Mouse (Mus musculus) CD4-positive, CD25-positive, alpha-beta regulatory T cell, adult 4 months (primary cell): ENCODE results near the gene Swsap1. TPM values are rescaled to one million over a fixed set of nuclear protein-coding genes. Genes with fewer than 3 reads are reported as not detected.
A peak's percentile ranks its signal among the peaks of the same experiment; 100 is the strongest.

ENCODE experiments used
- ATAC-seq: one replicate; pipeline ENCODE4 v1.8.0; 2017
- polyA plus RNA-seq, 2 experiments: library from polyadenylated mRNA; unstranded; fragments of 100-300 nt; shearing (Covaris generic); gene quantifications; one replicate each; pipeline ENCODE4 v1.2.1; 2017

The Swsap1 gene
- polyA plus RNA-seq, result 10 to 100 TPM in 1 of 2 experiments, 1 to 10 TPM in 1; 3.2 to 13.5 TPM

GRCm38 (mm10) chr9:21955570-21956281 lies at the start of gene Swsap1:
Gene Swsap1, plus strand, starts transcription at chr9:21955755.
- ATAC-seq, result peak; percentile 91

GRCm38 (mm10) chr9:21908216-21908615 lies 47.3 kb upstream of the Swsap1 start:
- ATAC-seq, result no peak

GRCm38 (mm10) chr9:21909474-21910223 lies 45.9 kb upstream of the Swsap1 start:
- ATAC-seq, result no peak

GRCm38 (mm10) chr9:21916851-21917492 lies 38.6 kb upstream of the Swsap1 start:
- no peak for ATAC-seq

- ATAC-seq, result no peak
Measured at GRCm38 (mm10) chr9:21917493-21918034, 38.0 kb upstream of the Swsap1 start.

DNA sequence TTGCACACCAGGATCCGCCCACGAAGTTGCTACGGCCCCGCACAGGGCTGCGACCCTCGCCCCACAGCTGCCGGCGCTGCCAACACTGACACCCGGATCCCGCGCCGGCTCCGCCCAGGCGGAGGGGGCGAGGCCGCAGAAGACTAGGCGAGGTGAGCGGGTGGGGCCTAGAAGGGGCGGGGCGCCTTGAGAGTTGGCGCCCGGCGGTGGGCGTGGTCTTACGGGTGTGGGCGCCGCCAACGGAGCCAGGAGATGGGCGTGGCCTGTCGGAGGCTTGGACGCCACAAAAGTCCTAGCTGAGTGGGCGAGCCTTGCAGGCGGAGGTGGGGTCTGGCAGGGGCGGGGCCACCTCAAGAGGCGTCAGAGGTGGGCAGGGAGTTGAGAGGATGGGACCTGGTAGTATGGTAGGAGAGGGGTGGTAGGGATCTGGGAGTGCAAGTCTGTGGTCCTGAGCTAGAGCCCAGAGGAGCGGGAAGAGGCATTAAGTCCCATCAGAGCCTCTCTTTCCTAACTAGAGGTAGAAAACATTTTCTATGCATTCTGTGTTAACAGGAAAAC lies 37.4 kb upstream of the Swsap1 start, which contains the start of gene Rab3d:
Gene Rab3d (minus strand): TSS at position 158 of the 558 bp plus-strand sequence.
- ATAC-seq, result peak; percentile 94

GRCm38 (mm10) chr9:21918692-21919384 lies 36.7 kb upstream of the Swsap1 start:
- no peak for ATAC-seq

DNA sequence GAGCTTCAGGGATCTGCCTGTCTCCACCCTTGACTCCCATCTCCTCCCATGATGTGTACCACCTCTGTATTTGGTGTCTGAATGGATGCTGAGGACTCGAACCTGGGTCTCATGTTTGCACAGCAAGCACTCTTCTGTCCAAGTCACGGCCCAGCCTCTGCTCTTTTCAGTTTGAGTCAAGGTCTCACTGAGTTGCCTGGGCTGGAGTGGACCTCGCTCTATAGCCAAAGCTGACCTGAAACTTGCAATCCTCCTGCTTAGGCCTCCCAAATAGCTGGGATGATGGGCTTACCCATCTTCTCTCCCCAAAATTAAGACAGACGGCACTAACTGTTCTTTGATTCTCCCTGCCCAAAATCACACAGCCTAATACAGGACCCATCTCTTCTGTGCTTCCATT lies 32.5 kb upstream of the Swsap1 start:
- ATAC-seq, result no peak

DNA sequence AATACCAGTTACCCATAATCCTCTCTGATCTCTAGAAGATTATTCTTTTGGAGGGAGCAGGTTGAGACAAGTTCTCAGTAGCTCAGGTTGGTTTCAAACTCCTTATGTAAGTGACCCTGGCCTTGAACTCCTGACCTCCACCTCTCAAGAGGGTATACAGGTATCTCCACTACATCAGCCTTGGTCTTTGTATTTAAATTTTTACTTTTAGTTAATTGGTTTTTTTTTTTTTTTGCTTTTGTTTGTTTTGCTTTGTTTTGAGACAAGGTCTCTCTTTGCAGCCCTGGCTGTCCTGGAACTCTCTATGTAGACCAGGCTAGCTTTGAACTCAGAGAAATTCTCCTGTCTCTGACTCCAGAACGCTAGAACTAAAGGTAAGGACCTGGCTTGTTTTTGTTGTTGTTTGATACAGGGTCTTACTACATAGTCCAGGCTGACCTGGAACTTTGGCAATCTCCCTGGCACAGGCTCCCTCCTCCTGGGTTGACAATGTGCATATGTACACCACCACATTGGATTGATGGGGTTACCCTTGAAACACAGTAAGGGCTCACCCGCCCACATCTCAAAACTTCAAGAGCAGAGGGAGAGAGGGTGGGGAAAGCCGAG lies 32.0 kb upstream of the Swsap1 start:
- no peak for ATAC-seq

GRCm38 (mm10) chr9:21924099-21924493 lies 31.5 kb upstream of the Swsap1 start:
- ATAC-seq, result no peak

GRCm38 (mm10) chr9:21925034-21925433 lies 30.5 kb upstream of the Swsap1 start:
- ATAC-seq, result no peak

GRCm38 (mm10) chr9:21925506-21925905 lies 30.0 kb upstream of the Swsap1 start:
- ATAC-seq, result no peak

GRCm38 (mm10) chr9:21926155-21926554 lies 29.4 kb upstream of the Swsap1 start:
- ATAC-seq, result no peak

GRCm38 (mm10) chr9:21926784-21927183 lies 28.8 kb upstream of the Swsap1 start:
- ATAC-seq, result no peak

GRCm38 (mm10) chr9:21927208-21927753 lies 28.3 kb upstream of the Swsap1 start, which contains the start of the genes Ccdc159 and Tmem205:
Gene Ccdc159, plus strand, starts transcription at chr9:21927471.
Gene Tmem205, minus strand, starts transcription at chr9:21927556.
- peak; percentile 67 for ATAC-seq

- ATAC-seq, result no peak
Measured at GRCm38 (mm10) chr9:21929208-21929607, 26.3 kb upstream of the Swsap1 start.

- ATAC-seq, result no peak
Measured at GRCm38 (mm10) chr9:21932006-21932405, 23.5 kb upstream of the Swsap1 start.

- ATAC-seq, result no peak
Measured at GRCm38 (mm10) chr9:21932445-21933137, 23.0 kb upstream of the Swsap1 start.

GRCm38 (mm10) chr9:21934021-21934420 lies 21.5 kb upstream of the Swsap1 start:
- no peak for ATAC-seq

DNA sequence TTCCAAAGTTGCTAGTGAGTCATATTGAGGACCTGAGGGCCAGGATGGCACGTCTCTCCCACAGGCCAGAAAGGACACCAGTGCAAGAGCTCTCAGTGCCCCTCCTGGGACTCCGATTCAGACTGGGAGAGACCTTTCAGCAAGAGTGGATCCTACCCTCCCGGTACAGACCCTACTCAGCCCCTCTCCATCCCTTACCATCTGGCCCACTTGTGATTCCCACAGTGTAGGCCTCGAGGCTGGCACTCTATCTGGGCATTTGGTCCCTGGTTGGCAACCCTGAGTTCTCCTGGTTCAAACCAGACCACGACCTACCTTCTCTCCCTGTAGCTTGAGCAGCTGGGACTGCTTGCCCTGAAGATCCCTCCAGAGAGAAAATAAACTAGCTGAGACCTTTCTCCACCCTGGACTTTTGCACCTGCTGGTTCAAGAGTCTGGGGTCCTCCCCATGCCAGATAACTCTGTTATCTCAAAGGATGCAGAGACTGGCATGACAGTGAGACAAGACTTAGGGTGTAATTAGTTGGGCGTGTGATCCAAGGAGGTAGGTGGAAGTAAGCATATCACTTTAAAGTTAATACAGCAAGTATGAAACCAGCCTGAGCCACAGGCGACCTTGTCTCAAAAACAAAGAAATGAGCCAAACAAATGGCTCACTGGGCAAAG lies 20.0 kb upstream of the Swsap1 start:
- no peak for ATAC-seq
